Mouse (Mus musculus) cortical plate, adult 2 months (tissue): ENCODE measurements around the gene 1700001C19Rik. TPM values are rescaled to one million over a fixed set of nuclear protein-coding genes. Genes with fewer than 3 reads are reported as not detected.

Experiments used
- H3K27ac ChIP-seq: fragments of 200-500 bp; 2 replicates; pipeline ENCODE4 v1.5.1; 2012; ENCODE audit warnings: low read length, control low read depth, inconsistent platforms; ENCODE audit not compliant: insufficient read depth
- H3K4me1 ChIP-seq: fragments of 200-500 bp; 2 replicates; pipeline ENCODE4 v1.6.1; 2011; ENCODE audit warnings: low read length; ENCODE audit not compliant: control insufficient read depth, insufficient read depth
- H3K4me3 ChIP-seq: fragments of 200-500 bp; 2 replicates; pipeline ENCODE4 v1.5.1; 2011; ENCODE audit warnings: mild to moderate bottlenecking, low read length, control low read depth; ENCODE audit not compliant: insufficient read depth
- CTCF ChIP-seq: fragments of 200-500 bp; IDR thresholded peaks from 2 replicates; pipeline ENCODE4 v1.5.1; 2011; ENCODE audit warnings: mild to moderate bottlenecking, control low read depth, low read length; ENCODE audit not compliant: insufficient read depth; ENCODE audit errors: extremely low read depth
- POLR2A ChIP-seq: fragments of 200-500 bp; IDR thresholded peaks from 2 replicates; pipeline ENCODE4 v1.6.1; 2011; ENCODE audit warnings: mild to moderate bottlenecking, low read length, control low read depth; ENCODE audit not compliant: insufficient read depth; ENCODE audit errors: extremely low read depth
- polyA plus RNA-seq: library from polyadenylated mRNA; depleted of rRNA; stranded (reverse); fragments of >200 nt; gene quantifications from 2 replicates; pipeline ENCODE4 v1.2.3, GENCODE M21; 2012

The 1700001C19Rik gene
- polyA plus RNA-seq, 1 experiment = 0.33 TPM

DNA sequence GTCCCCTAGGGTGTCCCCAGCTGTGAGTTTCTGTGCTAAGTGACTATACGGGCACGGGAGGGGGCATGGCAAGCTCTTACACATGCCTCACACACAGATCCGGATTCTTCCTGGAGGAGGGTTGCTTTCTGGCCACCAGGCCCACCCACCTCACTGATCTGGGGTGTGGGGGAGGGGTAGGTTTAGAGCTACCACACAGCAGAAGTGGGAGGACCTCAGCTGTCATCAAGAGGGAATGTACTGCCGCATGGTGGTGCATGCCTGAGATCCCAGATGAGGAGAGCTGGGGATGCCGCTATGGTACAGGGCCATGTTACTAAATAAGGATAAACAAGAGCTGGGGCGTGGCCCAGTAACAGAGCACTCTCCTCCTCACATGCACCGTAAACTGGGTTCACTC, 13.1 kb upstream of the 1700001C19Rik start:
- Histone ChIP-seq H3K4me1 (no peaks in the 10 kb centered on the region), H3K4me3 (no peak overlapping the region), H3K27ac (no peak overlapping the region)
- TF ChIP-seq CTCF = no peak
- no peak for TF ChIP-seq POLR2A

DNA sequence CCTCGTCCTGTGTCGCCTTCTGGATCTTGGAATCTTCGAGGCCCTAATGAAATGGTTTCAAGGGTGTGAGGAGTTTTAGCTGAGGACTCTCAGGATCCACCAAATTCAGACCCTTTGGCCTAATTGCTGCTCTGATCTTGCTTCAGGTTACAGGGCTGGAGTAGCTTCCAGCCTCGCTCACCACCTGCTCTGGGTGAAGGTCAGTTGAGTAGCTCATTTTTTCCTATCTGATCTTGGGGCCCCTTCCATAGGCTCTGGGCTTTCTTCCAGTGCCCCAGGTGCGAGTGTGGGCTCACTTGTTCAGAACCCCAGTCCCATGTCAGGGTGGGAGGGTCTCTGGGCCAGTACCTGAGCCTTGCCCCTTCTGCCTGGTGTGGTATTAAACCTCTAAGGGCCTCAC, 12.3 kb upstream of the 1700001C19Rik start:
- H3K27ac ChIP-seq = no peak overlapping the region
- no peaks in the 10 kb centered on the region for H3K4me1 ChIP-seq
- H3K4me3 ChIP-seq = no peak overlapping the region
- TF ChIP-seq CTCF (no peak), POLR2A (no peak)

DNA sequence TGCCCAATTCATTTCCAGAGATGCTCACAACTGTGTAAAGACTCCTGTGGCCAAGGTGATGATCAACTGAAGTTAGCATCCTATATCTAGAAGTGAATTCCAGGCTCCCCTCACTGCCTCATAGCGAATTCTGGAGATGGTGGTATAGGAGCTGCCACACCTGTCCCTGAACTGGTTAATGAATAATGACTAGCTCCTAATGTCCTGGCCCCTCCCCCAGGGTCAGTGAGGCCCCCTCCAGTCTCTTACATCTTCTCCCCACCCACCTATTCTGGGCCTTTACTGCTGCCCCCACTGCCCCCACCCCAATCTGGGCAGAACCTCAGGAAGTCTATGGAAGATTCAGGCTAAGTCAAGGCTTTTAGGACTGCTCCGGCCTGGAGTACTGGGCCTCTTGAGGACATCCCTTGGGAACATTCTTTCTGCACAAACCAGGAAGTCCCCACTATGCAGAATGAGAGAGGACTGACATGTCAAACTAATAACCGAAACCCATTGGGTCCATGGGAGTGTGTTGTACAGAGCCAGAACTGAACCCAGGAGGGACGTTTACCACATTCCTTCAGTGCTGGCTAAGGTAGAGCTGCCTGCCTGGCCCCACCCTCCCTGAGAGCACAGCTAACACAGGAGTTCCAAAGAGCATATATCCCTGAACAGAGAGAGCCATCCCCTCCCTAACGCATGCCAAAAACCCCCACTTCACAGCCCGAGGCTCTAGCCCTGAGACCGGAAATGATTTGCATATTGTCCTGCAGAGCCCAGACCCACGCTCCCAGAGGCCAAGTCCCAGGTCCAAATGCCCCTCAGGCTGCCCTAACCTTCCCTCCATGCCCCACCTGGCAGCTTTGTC, 11.6 kb upstream of the 1700001C19Rik start:
- TF ChIP-seq POLR2A (no peak), CTCF (no peak)
- Histone ChIP-seq H3K4me1 (no peaks in the 10 kb centered on the region), H3K27ac (no peak overlapping the region), H3K4me3 (no peak overlapping the region)

DNA sequence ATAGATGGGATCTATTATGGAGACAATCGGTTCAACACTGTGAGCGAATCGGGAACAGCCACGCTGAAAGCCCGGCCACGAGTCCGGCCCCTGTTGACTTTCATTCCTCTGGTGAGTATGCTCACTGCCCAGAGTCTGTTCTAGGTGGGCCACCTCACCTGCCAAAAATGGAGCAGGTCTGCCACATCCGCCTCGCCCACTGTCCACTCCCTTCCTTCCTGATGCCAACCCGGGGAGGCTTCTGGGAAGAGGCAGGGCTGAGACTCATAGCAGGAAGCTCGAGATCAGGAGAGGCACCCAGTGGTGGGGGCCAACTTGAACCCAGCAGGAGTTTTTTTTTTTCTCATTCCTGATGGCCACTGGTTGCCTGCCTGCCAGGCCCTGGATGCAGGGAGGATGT, 9.4 kb upstream of the 1700001C19Rik start:
- Histone ChIP-seq H3K27ac (no peak overlapping the region), H3K4me3 (no peak overlapping the region), H3K4me1 (no peaks in the 10 kb centered on the region)
- TF ChIP-seq CTCF (no peak), POLR2A (no peak)

GRCm38 (mm10) chr17:47446025-47446424, 8.8 kb upstream of the 1700001C19Rik start:
- Histone ChIP-seq H3K4me3 (no peak overlapping the region), H3K4me1 (no peaks in the 10 kb centered on the region), H3K27ac (no peak overlapping the region)
- TF ChIP-seq POLR2A = no peak
- TF ChIP-seq CTCF = no peak

- Histone ChIP-seq H3K4me1 (no peaks in the 10 kb centered on the region), H3K4me3 (no peak overlapping the region), H3K27ac (no peak overlapping the region)
- TF ChIP-seq POLR2A = no peak
Measured at GRCm38 (mm10) chr17:47445518-47445917, 8.3 kb upstream of the 1700001C19Rik start.

DNA sequence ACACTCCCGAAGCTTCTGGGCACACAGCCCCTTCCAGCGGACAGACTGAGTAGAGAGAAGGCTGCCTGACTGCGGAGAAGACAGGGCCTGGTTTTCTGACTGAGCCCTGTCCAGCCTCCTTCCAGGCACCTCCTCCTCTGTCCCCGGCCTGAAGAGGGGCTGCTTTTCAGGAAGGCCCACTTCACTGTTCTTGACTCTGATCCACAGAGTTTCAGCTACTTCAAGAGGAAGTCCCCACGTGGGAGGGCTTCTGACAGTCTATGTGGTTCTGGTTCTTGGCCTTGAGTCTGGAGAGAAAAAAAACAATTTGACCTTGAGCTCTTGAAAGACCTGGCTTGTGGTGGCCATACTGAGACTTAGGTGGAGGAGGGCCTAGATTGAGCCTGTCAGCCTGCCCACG, 6.9 kb upstream of the 1700001C19Rik start:
- H3K4me3 ChIP-seq = no peak overlapping the region
- TF ChIP-seq POLR2A (no peak), CTCF (no peak)
- no peak overlapping the region for H3K27ac ChIP-seq
- H3K4me1 ChIP-seq = no peaks in the 10 kb centered on the region

GRCm38 (mm10) chr17:47442271-47442670, 5.1 kb upstream of the 1700001C19Rik start:
- no peak overlapping the region for H3K4me3 ChIP-seq
- no peaks in the 10 kb centered on the region for H3K4me1 ChIP-seq
- TF ChIP-seq POLR2A (no peak), CTCF (no peak)
- H3K27ac ChIP-seq = no peak overlapping the region

GRCm38 (mm10) chr17:47441296-47442051, 4.3 kb upstream of the 1700001C19Rik start:
- no peak overlapping the region for H3K27ac ChIP-seq
- no peaks in the 10 kb centered on the region for H3K4me1 ChIP-seq
- no peak overlapping the region for H3K4me3 ChIP-seq
- TF ChIP-seq POLR2A (no peak), CTCF (no peak)

GRCm38 (mm10) chr17:47440359-47440890, 3.2 kb upstream of the 1700001C19Rik start:
- H3K27ac ChIP-seq = no peak overlapping the region
- TF ChIP-seq POLR2A (no peak), CTCF (no peak)
- H3K4me3 ChIP-seq = no peak overlapping the region

More at GRCm38 (mm10) chr17:47440359-47440890, 3.2 kb upstream of the 1700001C19Rik start:
- H3K4me1 ChIP-seq = no peaks in the 10 kb centered on the region
